Mouse (Mus musculus) liver (tissue): ENCODE measurements at regions not wholly inside any gene's neighbourhood (a gene's known extent, or its start where the extent isn't known, plus 50 kb on each side); places are given as distances from the start of the nearest gene placed in this dataset.

ENCODE experiments used
- DNase-seq: peaks from one replicate; pipeline ENCODE4 v3.0.0-alpha.2; 2020; ENCODE audit warnings: mixed read lengths

GRCm38 (mm10) chrX:11801208-11801607 is 358.9 kb downstream of the Bcor start:
- no peak for DNase-seq

GRCm38 (mm10) chrX:11801621-11802020 is 358.5 kb downstream of the Bcor start:
- no peak for DNase-seq

GRCm38 (mm10) chrX:11802074-11802899 is 357.9 kb downstream of the Bcor start:
- no peak for DNase-seq

GRCm38 (mm10) chrX:11803239-11803638 is 356.9 kb downstream of the Bcor start:
- no peak for DNase-seq

- no peak for DNase-seq
Observed at GRCm38 (mm10) chrX:11806896-11807252, 353.3 kb downstream of the Bcor start.

GRCm38 (mm10) chrX:11807253-11807882 is 352.8 kb downstream of the Bcor start:
- peak; percentile 45 for DNase-seq

- DNase-seq = no peak
Observed at GRCm38 (mm10) chrX:11807883-11808262, 352.3 kb downstream of the Bcor start.

GRCm38 (mm10) chrX:11808911-11809310 is 351.2 kb downstream of the Bcor start:
- no peak for DNase-seq

GRCm38 (mm10) chrX:11814861-11815260 is 345.3 kb downstream of the Bcor start:
- no peak for DNase-seq

GRCm38 (mm10) chrX:11815864-11816263 is 344.3 kb downstream of the Bcor start:
- no peak for DNase-seq

- DNase-seq = no peak
Observed at GRCm38 (mm10) chrX:11818634-11819033, 341.5 kb downstream of the Bcor start.

GRCm38 (mm10) chrX:11821165-11821564 is 339.0 kb downstream of the Bcor start:
- DNase-seq = no peak

GRCm38 (mm10) chrX:11821880-11822768 is 338.0 kb downstream of the Bcor start:
- no peak for DNase-seq

GRCm38 (mm10) chrX:11825948-11826347 is 334.2 kb downstream of the Bcor start:
- DNase-seq = no peak

- no peak for DNase-seq
Observed at GRCm38 (mm10) chrX:11826737-11827408, 333.3 kb downstream of the Bcor start.

- no peak for DNase-seq
Observed at GRCm38 (mm10) chrX:11829411-11830002, 330.6 kb downstream of the Bcor start.

- no peak for DNase-seq
Observed at GRCm38 (mm10) chrX:11837566-11837965, 322.6 kb downstream of the Bcor start.

- DNase-seq = no peak
Observed at GRCm38 (mm10) chrX:11839665-11840245, 320.4 kb downstream of the Bcor start.

GRCm38 (mm10) chrX:11840319-11841035 is 319.7 kb downstream of the Bcor start:
- DNase-seq = no peak

GRCm38 (mm10) chrX:11845566-11845965 is 314.6 kb downstream of the Bcor start:
- DNase-seq = no peak

- DNase-seq = no peak
Observed at GRCm38 (mm10) chrX:11855910-11856309, 304.2 kb downstream of the Bcor start.
